Mouse (Mus musculus) forebrain, embryonic 15.5 days (tissue): ENCODE data around the gene Cyp2c37. TPM values are rescaled to one million over a fixed set of nuclear protein-coding genes. Genes with fewer than 3 reads are reported as not detected.
"Not testable (repeated sequence)": the region's sequence is repeated elsewhere in the genome, so short reads cannot be mapped to it uniquely, and the experiment has no call there.

ENCODE experiments used
- ATAC-seq: fragments of 200-750 bp; cut with Nextera tagmentation; replicated peaks from 2 replicates; pipeline ENCODE4 v1.8.0; 2017; ENCODE audit warnings: mild to moderate bottlenecking, moderate TSS enrichment, moderate library complexity
- H3K27ac ChIP-seq: fragments of 300-500 bp; sonication (generic); replicated peaks from 2 replicates; pipeline ENCODE4 v1.5.1; 2015; ENCODE audit warnings: mild to moderate bottlenecking, inconsistent platforms
- H3K27me3 ChIP-seq: fragments of 300-500 bp; sonication (generic); 2 replicates; pipeline ENCODE4 v1.6.1; 2015; ENCODE audit warnings: inconsistent platforms
- H3K36me3 ChIP-seq: fragments of 300-500 bp; sonication (generic); 2 replicates; pipeline ENCODE4 v1.6.1; 2015; ENCODE audit warnings: mild to moderate bottlenecking, inconsistent platforms
- H3K4me1 ChIP-seq: fragments of 300-500 bp; sonication (generic); 2 replicates; pipeline ENCODE4 v1.6.1; 2015; ENCODE audit warnings: inconsistent platforms
- H3K4me2 ChIP-seq: fragments of 300-500 bp; sonication (generic); replicated peaks from 2 replicates; pipeline ENCODE4 v1.6.1; 2015; ENCODE audit warnings: mild to moderate bottlenecking, inconsistent platforms
- H3K4me3 ChIP-seq: fragments of 300-500 bp; sonication (generic); 2 replicates; pipeline ENCODE4 v1.5.1; 2015; ENCODE audit warnings: mild to moderate bottlenecking, inconsistent platforms
- H3K9ac ChIP-seq: fragments of 300-500 bp; sonication (generic); replicated peaks from 2 replicates; pipeline ENCODE4 v1.6.1; 2015; ENCODE audit warnings: mild to moderate bottlenecking, inconsistent platforms
- H3K9me3 ChIP-seq: fragments of 300-500 bp; sonication (generic); 2 replicates; pipeline ENCODE4 v1.6.1; 2016; ENCODE audit warnings: inconsistent platforms
- WGBS: fragments of 180-500 bp; shearing (Covaris S2); methylation state at CpG from one replicate; pipeline ENCODE4 v1.1.7; 2015; ENCODE audit warnings: mixed read lengths; 5-methylcytosine and 5-hydroxymethylcytosine counted together
- polyA plus RNA-seq: library from polyadenylated mRNA; unstranded; fragments of >200 nt; fragmentation: Nextera tagmentation; extraction: Ambion mirVana; gene quantifications from 2 replicates; pipeline ENCODE4 v1.2.1, GENCODE M21; 2015

The Cyp2c37 gene
- not detected in 2 replicates for polyA plus RNA-seq

DNA sequence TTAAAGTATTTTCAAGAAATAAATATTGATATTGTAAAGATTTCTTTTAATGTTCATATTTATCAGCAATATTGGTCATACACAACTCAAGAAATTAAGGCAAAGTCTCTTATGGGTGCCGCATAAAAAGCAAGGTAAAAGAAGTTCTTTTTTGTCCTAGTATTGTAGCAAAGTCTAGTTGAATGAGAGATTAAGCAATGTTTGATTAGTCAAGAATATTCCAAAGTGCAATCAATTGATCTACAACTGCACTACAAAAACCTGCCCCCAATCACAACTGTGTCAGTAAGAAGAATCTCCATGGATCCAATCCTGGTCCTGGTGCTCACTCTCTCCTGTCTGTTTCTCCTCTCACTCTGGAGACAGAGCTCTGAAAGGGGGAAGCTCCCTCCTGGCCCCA is at the start of gene Cyp2c37:
Gene Cyp2c37, plus strand, starts transcription at position 285 of the 400 bp plus-strand sequence.
- not testable (repeated sequence) for H3K9ac ChIP-seq, H3K36me3 ChIP-seq, H3K4me1 ChIP-seq, H3K9me3 ChIP-seq, H3K4me3 ChIP-seq, ATAC-seq, H3K4me2 ChIP-seq, H3K27me3 ChIP-seq, H3K27ac ChIP-seq
- WGBS, result 98% methylated on average over 1 of the region's 1 CpGs

DNA sequence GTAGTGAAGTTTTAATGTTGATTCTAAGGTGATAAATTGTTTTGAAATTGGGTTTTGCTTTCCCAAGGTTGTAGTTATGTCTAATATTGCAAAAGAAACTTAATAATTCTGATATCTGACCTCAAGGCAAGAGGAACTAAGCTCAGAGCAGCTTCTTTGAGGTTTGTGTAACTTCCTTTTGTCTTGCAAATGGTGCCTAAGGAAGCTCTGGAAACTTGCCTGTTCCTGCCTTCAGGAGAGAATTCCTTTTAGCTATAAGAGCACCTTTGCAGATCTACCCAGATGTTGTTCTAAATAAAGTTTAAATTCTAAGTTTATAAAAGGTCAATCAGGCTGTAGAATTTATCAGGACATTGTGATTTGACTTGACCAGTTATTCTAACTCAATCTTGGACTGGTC is 31.4 kb upstream of the Cyp2c37 start:
- H3K27ac ChIP-seq, H3K27me3 ChIP-seq, H3K36me3 ChIP-seq, ATAC-seq, H3K4me1 ChIP-seq, H3K4me2 ChIP-seq, H3K4me3 ChIP-seq, H3K9me3 ChIP-seq, H3K9ac ChIP-seq: not testable (repeated sequence)

- WGBS, result 89% methylated on average over 3 of the region's 3 CpGs
- H3K4me1 ChIP-seq, H3K4me3 ChIP-seq, H3K27me3 ChIP-seq, H3K27ac ChIP-seq, ATAC-seq, H3K4me2 ChIP-seq, H3K9ac ChIP-seq, H3K9me3 ChIP-seq, H3K36me3 ChIP-seq: not testable (repeated sequence)
Measured at GRCm38 (mm10) chr19:39971096-39971495, 21.1 kb upstream of the Cyp2c37 start.

GRCm38 (mm10) chr19:39989471-39989870 is 2.8 kb upstream of the Cyp2c37 start:
- Histone ChIP-seq H3K36me3 (no peaks in the 10 kb centered on the region), H3K27ac (no peak overlapping the region), H3K9me3 (no peaks in the 10 kb centered on the region), H3K4me3 (no peak overlapping the region), H3K9ac (no peak overlapping the region), H3K4me1 (no peaks in the 10 kb centered on the region), H3K27me3 (no peaks in the 10 kb centered on the region), H3K4me2 (no peak overlapping the region)
- no peak for ATAC-seq
- 77% methylated on average over 2 of the region's 2 CpGs for WGBS

Other genes with a start within 250 kb of the Cyp2c37 start
- not detected in 2 replicates for gene Cyp2c40, start 179.6 kb upstream of the Cyp2c37 start, polyA plus RNA-seq
- not detected in 2 replicates for gene Cyp2c69, start 105.6 kb upstream of the Cyp2c37 start, polyA plus RNA-seq
- not detected in 2 replicates for gene Cyp2c54, start 81.4 kb downstream of the Cyp2c37 start, polyA plus RNA-seq
- gene Cyp2c50, start 97.3 kb downstream of the Cyp2c37 start, polyA plus RNA-seq, result not detected in 2 replicates
- not detected in 2 replicates for gene Cyp2c70, start 194.9 kb downstream of the Cyp2c37 start, polyA plus RNA-seq